In the genomic region with DNA sequence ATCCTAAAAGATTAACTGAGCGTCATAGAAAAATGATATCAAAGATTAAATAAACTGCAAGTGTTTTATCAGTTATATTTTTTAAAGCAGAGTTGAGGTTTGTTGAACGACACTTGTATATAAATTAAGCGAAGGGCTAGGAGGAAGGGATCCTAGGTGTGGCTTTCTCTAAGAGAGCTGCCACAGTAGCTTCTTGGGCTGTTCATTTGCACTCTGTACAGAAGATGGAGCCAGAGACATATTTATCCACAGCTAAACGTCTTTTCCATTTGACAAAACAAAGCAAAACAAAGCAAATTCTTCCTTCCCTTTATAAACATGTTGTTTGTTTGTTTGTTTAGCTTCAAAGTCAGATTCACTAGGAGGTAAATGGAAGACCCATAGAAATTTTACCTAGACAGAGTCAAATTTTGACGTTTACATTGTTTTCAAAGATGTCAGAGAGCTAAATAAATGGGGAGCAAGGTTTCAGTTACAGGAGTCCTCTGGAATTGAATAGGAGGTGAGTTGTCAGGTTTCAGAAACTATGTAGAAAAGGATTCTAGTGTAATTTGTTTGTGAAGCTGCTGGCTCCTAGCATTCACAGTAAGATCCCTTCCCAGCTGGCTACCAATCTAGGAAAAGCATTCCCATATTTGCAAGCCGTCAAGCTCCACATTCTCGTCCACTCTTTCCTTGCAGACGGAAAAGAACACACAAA, we compare ENCODE assay signal across 8 mouse cellular contexts. TPM values are rescaled to one million over a fixed set of nuclear protein-coding genes. Genes with fewer than 3 reads are reported as not detected.
DNase-seq lines count a peak whose midpoint lies in the region; ATAC-seq lines count a peak whose summit lies in the region.

No protein-coding gene starts in this region.

- DNase-seq in heart, adult 18-20 months: peak; percentile 38 to 58
- peak; percentile 71 for DNase-seq in ES-CJ7 (ENCODE audit: low read depth, low spot score)
- DNase-seq in spleen, postnatal 4 days (ENCODE audit: low spot score in 2 of 2): no peak
- DNase-seq in gastrocnemius, adult 8-10 months (ENCODE audit: low spot score in 2 of 2): no peak
- DNase-seq in frontal cortex, postnatal 14 days (ENCODE audit: low spot score in 2 of 2): no peak

- no peak for ATAC-seq in heart, embryonic 12.5 days (ENCODE audit: insufficient number of reproducible peaks, low FRiP score)
- ATAC-seq in forebrain, embryonic 15.5 days (replicated peaks): peak; percentile 80
- no peak for ATAC-seq in limb, embryonic 12.5 days (ENCODE audit: insufficient number of reproducible peaks, insufficient read depth, low FRiP score, low TSS enrichment, low read depth)

- H3K36me3 ChIP-seq in heart, embryonic 12.5 days: no peaks in the 10 kb centered on the region
- no peaks in the 10 kb centered on the region for H3K36me3 ChIP-seq in forebrain, embryonic 15.5 days
- H3K36me3 ChIP-seq in limb, embryonic 12.5 days: no peaks in the 10 kb centered on the region

- H3K27me3 ChIP-seq in heart, embryonic 12.5 days (replicated peaks): no peaks in the 10 kb centered on the region
- peaks cover 10% of the 10 kb centered on the region; the same call in 1 of the 2 replicates for H3K27me3 ChIP-seq in forebrain, embryonic 15.5 days
- H3K27me3 ChIP-seq in limb, embryonic 12.5 days: no peaks in the 10 kb centered on the region

- no peak overlapping the region for H3K4me2 ChIP-seq in heart, embryonic 12.5 days
- no peak overlapping the region for H3K4me2 ChIP-seq in forebrain, embryonic 15.5 days (replicated peaks)
- peak overlapping the region; percentile 33 for H3K4me2 ChIP-seq in limb, embryonic 12.5 days

- H3K27ac ChIP-seq in heart, embryonic 12.5 days (ENCODE audit: poor library complexity, severe bottlenecking): no peak overlapping the region
- H3K27ac ChIP-seq in forebrain, embryonic 15.5 days (replicated peaks): no peak overlapping the region
- no peak overlapping the region for H3K27ac ChIP-seq in limb, embryonic 12.5 days

- WGBS in heart, embryonic 12.5 days: 28% methylated on average over 8 of the region's 8 CpGs
- WGBS in forebrain, embryonic 15.5 days: 27% methylated on average over 8 of the region's 8 CpGs
- 31% methylated on average over 8 of the region's 8 CpGs for WGBS in limb, embryonic 12.5 days

- no peak overlapping the region for H3K9ac ChIP-seq in heart, embryonic 12.5 days
- 0 out of 2 replicates have a peak overlapping the region, but pooled peaks have one; percentile 6 for H3K9ac ChIP-seq in forebrain, embryonic 15.5 days (replicated peaks)
- no peak overlapping the region for H3K9ac ChIP-seq in limb, embryonic 12.5 days (replicated peaks)

- no peaks in the 10 kb centered on the region for H3K9me3 ChIP-seq in heart, embryonic 12.5 days (replicated peaks)
- no peaks in the 10 kb centered on the region for H3K9me3 ChIP-seq in forebrain, embryonic 15.5 days
- no peaks in the 10 kb centered on the region for H3K9me3 ChIP-seq in limb, embryonic 12.5 days

- no peak overlapping the region for H3K4me3 ChIP-seq in heart, embryonic 12.5 days
- H3K4me3 ChIP-seq in forebrain, embryonic 15.5 days: no peak overlapping the region
- H3K4me3 ChIP-seq in limb, embryonic 12.5 days (replicated peaks): no peak overlapping the region

- peaks cover 4% of the 10 kb centered on the region for H3K4me1 ChIP-seq in heart, embryonic 12.5 days (replicated peaks)
- peaks cover 15% of the 10 kb centered on the region for H3K4me1 ChIP-seq in forebrain, embryonic 15.5 days
- H3K4me1 ChIP-seq in limb, embryonic 12.5 days (replicated peaks): peaks cover 15% of the 10 kb centered on the region

RNA-seq across cellular contexts. Expression of a gene that starts 4.0 kb away (rescaled TPM):
- total RNA-seq in heart, adult 18-20 months (2021): 100 to 1,000 TPM; 408 to 455 TPM
- 334 and 349 TPM in 2 replicates for polyA plus RNA-seq in heart, embryonic 12.5 days (2016; fragmentation: Nextera tagmentation; extraction: Ambion mirVana)
- 71.5 and 77.7 TPM in 2 replicates for polyA plus RNA-seq in forebrain, embryonic 15.5 days (2015; fragmentation: Nextera tagmentation; extraction: Ambion mirVana)
- 255 and 257 TPM in 2 replicates for polyA plus RNA-seq in limb, embryonic 12.5 days (2016; fragmentation: Nextera tagmentation; extraction: Ambion mirVana)
- 1 to 10 TPM; 4.6 to 9.8 (median 7.2) TPM for total RNA-seq in gastrocnemius, adult 8-10 months (2022)

Comparison
In these comparisons a context has a peak if more than half of its experiments do, and no peak if none do; other contexts are left out.
1. DNase-seq: peak in heart, adult 18-20 months (2 of 2) and ES-CJ7 (single experiment); none in spleen, postnatal 4 days (0 of 2), gastrocnemius, adult 8-10 months (0 of 2) and frontal cortex, postnatal 14 days (0 of 2).